Mouse (Mus musculus) MEL-GATA-1-ER (cell line): ENCODE data around the gene Ppp1r15a.
A peak's percentile ranks its signal among the peaks of the same experiment; 100 is the strongest.
"Not testable (repeated sequence)": the region's sequence is repeated elsewhere in the genome, so short reads cannot be mapped to it uniquely, and the experiment has no call there.

Source experiments
- DNase-seq: peaks from one replicate; pipeline ENCODE4 v3.0.0-alpha.2; 2012; ENCODE audit warnings: low read depth; ENCODE audit errors: extremely low read depth

Gene Ppp1r15a

GRCm38 (mm10) chr7:45519345-45520120, 6.5 kb downstream of the Ppp1r15a start:
- DNase-seq: no peak

DNA sequence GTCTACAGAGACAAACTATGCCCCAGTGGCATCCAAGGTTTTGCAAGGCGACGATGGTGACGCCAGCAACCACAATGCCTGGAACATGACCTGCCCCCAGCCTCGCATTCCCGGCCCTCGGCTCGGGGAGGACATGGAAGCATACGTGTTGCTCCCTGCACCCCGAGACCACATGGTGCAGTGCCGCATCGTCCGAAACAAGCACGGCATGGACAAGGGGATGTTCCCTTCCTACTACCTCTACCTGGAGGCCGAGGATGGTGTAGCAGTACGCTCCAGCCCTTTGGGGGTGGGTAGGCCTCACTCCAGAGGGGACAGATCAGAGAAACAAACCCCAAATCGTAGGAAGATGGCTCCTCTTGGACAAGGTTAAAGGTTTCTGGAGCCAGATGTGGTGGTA, 7.5 kb downstream of the Ppp1r15a start:
- DNase-seq: no peak

DNA sequence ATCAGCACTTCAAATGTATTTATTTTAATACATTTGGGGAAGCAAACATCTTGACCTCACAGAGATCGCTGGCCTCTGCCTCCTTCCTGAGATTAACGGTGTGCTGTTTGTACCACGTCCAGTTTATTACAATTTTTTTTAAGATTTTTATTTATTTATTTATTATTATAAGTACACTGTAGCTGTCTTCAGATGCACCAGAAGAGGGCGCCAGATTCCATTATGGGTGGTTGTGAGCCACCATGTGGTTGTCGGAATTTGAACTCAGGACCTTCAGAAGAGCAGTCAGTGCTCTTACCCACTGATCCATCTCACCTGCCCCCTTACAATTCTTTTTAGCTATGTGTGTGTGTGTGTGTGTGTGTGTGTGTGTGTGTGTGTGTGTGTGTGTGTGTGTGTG, 9.2 kb downstream of the Ppp1r15a start:
- not testable (repeated sequence) for DNase-seq

DNA sequence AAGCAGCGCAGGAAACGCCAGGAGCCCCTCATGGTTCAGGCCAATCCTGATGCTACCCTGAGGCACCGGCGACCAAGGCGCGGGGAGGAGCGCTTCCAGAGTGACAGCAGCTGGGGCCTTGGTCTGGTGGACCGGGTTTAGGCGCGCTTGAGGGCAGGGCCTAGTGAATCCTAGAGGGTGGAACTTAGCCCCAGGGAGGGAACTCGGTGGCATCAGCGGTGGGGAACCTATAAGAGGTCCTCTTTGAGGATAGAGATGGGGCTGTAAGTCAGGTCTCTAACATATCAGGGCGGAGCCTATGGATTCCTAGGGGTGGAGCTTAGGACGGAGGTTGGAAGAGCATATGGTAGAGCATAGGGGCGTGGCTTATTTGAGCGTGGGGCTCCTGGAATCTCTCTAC, 10.6 kb downstream of the Ppp1r15a start:
- DNase-seq: no peak

DNA sequence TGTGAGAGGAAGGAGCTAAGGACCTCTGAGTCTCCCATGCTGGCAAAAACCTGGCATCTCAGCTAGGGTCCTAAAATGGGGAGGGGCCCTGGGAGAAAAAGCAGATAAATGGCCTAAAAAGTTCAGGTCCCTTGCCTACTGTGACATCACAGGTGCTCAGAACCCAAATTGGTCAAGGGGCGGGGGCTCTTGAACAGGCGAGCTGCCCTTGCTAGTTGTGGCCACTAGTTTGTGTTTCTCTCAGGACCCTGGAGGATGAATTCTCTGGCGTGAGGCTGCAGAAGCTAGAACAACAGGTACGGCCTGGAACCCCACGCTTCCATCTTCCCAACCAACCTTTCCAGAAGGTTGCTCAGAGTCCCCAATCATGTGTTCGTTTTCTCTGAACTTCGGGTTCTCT, 11.7 kb downstream of the Ppp1r15a start:
- no peak for DNase-seq

DNA sequence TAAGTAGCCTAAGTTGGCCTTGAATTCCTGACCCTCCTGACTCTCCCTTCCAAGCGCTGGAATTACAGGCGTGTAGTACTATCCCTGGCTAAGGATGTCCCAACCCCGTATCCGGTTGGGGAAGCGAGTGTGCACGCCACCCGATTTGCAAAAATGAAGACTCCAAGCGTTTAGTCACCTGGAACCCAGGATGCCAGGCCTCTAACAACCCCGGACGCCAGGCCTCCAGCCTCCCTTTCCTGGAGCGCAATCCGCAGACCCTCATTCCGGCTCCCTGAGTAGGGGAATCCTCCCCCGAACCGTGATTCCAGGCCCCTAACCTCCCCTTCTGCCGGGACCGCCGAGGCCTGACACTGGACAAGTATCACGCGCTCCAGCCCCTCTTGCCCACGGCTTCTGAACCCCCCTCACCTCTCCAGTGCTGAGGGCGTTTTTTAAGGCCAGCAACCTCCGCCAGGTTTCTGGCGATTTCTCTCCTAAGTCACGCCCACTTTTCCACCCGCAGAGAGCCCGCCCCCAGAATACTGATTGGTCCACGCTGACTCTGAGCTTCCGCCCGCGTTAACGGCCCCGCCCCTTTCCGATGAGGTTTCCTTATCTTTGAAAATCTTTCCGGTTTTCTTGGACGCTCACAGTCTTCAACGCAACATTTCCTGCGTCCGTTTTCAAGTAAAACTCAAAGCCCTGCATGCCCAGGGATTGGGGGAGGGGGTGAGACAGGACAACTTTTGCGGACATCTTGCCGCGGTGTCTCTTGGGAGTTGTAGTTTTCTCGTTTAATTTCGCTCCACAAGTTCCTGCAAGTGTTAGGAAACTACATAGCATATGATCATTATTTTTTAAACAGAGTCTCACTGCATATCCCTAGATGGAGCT, 15.9 kb downstream of the Ppp1r15a start, which contains the start of gene Nucb1:
Gene Nucb1 (minus strand): TSS at position 495 of the 876 bp plus-strand sequence.
- peak; percentile 96 for DNase-seq

DNA sequence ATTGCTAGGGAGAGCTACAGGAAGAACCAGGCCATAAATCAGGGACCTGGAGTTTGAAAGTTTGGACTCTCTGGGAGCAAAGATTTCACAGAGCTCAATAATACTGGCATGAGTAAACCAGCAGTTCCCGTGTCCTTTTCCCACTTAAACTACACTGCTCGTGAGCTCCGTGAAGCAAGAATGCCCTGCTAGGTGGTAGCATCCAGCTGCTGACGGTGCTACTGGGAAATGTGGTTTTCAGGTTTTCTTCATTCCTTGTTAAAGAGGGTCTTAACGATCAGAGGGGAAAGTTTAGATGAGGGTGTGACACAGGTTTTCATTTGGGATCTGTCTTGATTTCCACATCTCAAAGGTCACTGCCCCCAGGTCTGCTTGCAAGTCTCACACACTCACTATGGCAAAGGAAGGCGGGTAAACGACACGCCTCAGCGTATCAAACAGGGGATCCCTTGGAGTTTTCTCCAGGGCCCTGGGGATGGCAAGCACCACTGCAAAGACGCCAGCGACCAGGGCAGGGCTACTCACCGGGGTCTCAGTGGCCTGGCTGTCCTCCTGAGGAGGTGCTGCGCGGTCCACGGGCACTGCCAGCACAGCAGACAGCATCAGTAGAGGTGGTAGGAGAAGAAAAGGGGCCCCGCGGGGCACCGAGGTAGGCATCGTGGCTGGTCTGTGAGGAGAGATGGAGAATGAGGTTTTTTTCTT, 16.7 kb downstream of the Ppp1r15a start:
- DNase-seq: peak; percentile 33

DNA sequence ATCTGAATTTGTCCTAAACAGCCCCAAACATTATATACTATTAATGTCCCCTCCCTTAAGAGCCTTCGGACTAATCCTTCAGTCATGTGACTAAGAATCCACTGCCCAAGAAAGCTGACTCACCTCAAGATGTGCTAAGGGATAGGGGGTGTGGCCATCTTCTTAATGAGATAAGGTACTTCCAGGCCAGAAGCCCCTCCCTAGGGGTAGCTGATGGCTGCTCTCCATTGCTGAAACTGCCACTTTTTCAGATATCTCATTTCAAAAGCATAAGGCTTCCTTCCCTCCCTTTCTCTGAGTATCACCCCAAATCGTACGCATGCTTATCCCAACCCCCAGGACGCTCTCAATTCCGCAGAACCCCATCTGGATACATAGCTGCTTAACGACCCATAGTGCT, 17.5 kb downstream of the Ppp1r15a start:
- peak; percentile 93 for DNase-seq

GRCm38 (mm10) chr7:45507583-45507982, 18.5 kb downstream of the Ppp1r15a start:
- DNase-seq: no peak

DNA sequence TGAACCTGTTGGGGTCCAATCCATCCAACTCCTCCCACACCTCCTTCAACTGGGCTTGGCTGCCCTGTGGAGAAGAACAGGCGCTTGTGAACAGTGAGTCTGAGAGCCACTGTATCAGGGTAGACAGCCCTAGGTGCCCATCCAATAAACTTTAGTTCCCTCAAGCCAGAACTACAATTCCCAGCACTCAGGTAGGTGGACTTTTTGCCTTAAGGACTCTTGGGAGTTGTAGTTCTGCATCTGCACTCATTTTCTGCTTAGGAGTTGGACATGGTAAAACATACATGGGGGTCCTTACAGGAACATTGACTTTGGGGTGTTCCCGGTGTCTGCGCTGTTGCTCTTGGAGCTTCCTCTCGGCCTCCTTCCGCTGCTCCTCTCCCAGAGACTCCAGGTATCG, 27.6 kb downstream of the Ppp1r15a start:
- no peak for DNase-seq

- DNase-seq: no peak
Measured at GRCm38 (mm10) chr7:45494548-45494947, 31.5 kb downstream of the Ppp1r15a start.

DNA sequence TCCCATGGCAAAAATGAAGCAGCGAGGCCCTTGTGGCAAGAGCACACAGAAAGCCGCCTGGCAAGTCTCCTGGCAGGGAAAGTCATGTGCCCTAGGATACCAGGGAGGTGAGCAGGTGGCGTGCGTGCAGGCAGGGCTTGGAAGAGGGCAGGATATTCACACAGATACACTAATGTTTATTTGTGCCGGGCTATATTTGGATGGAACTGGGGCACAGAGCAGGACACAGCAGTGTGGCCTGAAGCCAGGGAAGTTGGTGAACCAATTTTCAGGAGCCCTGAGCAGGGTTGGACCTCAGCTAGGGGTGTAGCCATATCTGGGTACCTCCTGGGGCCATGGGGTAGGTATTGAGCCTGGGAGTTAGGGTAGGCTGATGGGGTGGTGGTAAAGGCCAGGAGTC, 33.1 kb downstream of the Ppp1r15a start:
- DNase-seq: no peak

GRCm38 (mm10) chr7:45492225-45492844, 33.7 kb downstream of the Ppp1r15a start:
- no peak for DNase-seq

GRCm38 (mm10) chr7:45491264-45491663, 34.8 kb downstream of the Ppp1r15a start:
- DNase-seq: no peak

GRCm38 (mm10) chr7:45490822-45491221, 35.2 kb downstream of the Ppp1r15a start:
- DNase-seq: no peak

GRCm38 (mm10) chr7:45489578-45489977, 36.5 kb downstream of the Ppp1r15a start:
- no peak for DNase-seq

DNA sequence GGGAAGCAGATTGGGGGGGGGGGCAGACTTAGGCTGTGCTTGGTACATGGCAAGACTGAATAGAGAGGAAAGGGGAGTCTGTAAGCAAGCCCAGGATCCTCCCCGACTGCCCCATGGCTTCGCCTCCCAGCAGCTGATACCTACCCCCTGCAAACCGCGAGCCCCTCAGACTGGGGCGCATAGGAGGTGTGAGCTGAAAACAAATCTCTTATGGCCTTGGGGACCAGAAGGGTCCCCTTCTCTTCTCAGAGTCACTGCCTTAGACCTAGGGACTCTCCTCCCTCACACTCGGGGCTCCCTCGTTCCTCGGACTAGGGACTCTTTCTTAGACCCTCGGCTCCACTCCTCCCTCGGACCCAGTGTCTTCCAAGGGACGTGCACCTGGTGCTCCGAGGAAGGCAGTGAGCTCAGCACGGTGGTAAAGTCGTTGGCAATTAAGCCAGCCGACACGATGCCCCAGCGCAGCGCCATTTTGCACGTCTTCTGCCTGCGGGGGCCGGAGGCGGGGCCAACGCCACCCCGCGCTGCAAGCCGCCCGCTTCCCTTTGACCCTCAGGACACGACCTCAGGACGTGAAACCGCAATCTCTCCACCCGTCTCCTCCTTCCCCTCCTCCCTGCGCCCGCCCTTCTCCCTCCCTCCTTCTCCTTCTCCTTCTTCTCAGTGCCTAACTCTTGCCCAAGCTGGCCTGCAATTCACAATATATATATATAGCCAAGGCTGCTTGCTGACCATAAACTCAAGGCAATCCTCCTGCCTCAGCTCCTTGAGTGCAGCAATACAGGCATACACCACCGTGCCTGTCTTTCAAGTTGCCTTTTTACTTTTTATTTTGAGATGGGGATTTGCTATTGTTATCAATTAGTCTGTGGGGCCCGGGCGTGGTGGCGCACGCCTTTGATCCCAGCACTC, 37.5 kb downstream of the Ppp1r15a start, which contains the start of gene Dhdh:
Gene Dhdh (minus strand): TSS at position 513 of the 912 bp plus-strand sequence.
- DNase-seq: no peak

- no peak for DNase-seq
Measured at GRCm38 (mm10) chr7:45487861-45488292, 38.2 kb downstream of the Ppp1r15a start.

GRCm38 (mm10) chr7:45486761-45487415, 39.2 kb downstream of the Ppp1r15a start, which contains the start of gene Gm45808:
Gene Gm45808, minus strand, starts transcription at chr7:45486811.
- no peak for DNase-seq
